Mouse (Mus musculus) heart, adult 2 months (tissue): ENCODE data around the gene Mad1l1. TPM values are rescaled to one million over a fixed set of nuclear protein-coding genes. Genes with fewer than 3 reads are reported as not detected.

ENCODE experiments used
- DNase-seq, 2 experiments: peaks; one replicate each; pipeline ENCODE4 v3.0.0; 2021
- H3K27ac ChIP-seq: fragments of 200-600 bp; 2 replicates; pipeline ENCODE4 v1.8.1; 2022
- H3K27me3 ChIP-seq: fragments of 200-500 bp; 2 replicates; pipeline ENCODE4 v1.6.1; 2012; ENCODE audit warnings: mild to moderate bottlenecking, low read length, inconsistent platforms, mixed read lengths; ENCODE audit not compliant: control insufficient read depth, insufficient read depth
- H3K36me3 ChIP-seq: fragments of 200-500 bp; 2 replicates; pipeline ENCODE4 v1.6.1; 2012; ENCODE audit warnings: low read length, inconsistent platforms; ENCODE audit not compliant: control insufficient read depth, insufficient read depth
- H3K4me1 ChIP-seq: fragments of 200-500 bp; 2 replicates; pipeline ENCODE4 v1.6.1; 2011; ENCODE audit warnings: low read length; ENCODE audit not compliant: control insufficient read depth, insufficient read depth
- H3K4me3 ChIP-seq: fragments of 200-600 bp; 2 replicates; pipeline ENCODE4 v1.8.1; 2022
- H3K79me2 ChIP-seq: fragments of 200-500 bp; replicated peaks from 2 replicates; pipeline ENCODE4 v1.6.1; 2012; ENCODE audit warnings: mild to moderate bottlenecking, inconsistent platforms, low read length, moderate library complexity, mixed read lengths; ENCODE audit not compliant: control insufficient read depth, insufficient read depth
- H3K9ac ChIP-seq: fragments of 200-500 bp; 2 replicates; pipeline ENCODE4 v1.6.1; 2012; ENCODE audit warnings: low read depth, mild to moderate bottlenecking, control low read depth, inconsistent platforms, low read length, mixed read lengths
- CTCF ChIP-seq: fragments of 200-600 bp; IDR thresholded peaks from 2 replicates; pipeline ENCODE4 v1.8.1; 2022; ENCODE audit warnings: antibody characterized with exemption, mild to moderate bottlenecking, moderate library complexity
- EP300 ChIP-seq: fragments of 200-500 bp; IDR thresholded peaks from 2 replicates; pipeline ENCODE4 v1.6.1; 2011; ENCODE audit warnings: low read depth, low read length, control low read depth; ENCODE audit not compliant: insufficient read depth
- POLR2A ChIP-seq: fragments of 200-500 bp; IDR thresholded peaks from 2 replicates; pipeline ENCODE4 v1.6.1; 2011; ENCODE audit warnings: mild to moderate bottlenecking, low read depth, low read length, control low read depth; ENCODE audit not compliant: insufficient read depth
- WGBS: fragments of 180-500 bp; shearing (Covaris S2); methylation state at CpG from one replicate; pipeline ENCODE4 v1.1.7; 2018; 5-methylcytosine and 5-hydroxymethylcytosine counted together
- intact Hi-C: fragments of 180-260 bp; cut with DNase I; formaldehyde crosslinking; loops from one replicate; pipeline ENCODE4 v1.15.1; 2025
- polyA plus RNA-seq: library from polyadenylated mRNA; depleted of rRNA; stranded (reverse); fragments of >200 nt; gene quantifications from 2 replicates; pipeline ENCODE4 v1.2.3, GENCODE M21; 2012
- total RNA-seq, 2 experiments: library from RNA; stranded (reverse); gene quantifications; 2 replicates each; pipeline ENCODE4 v1.2.3; 2021

Gene Mad1l1
- total and polyA plus RNA-seq, 3 experiments = 9.4 to 12.2 (median 10.1) TPM

DNA sequence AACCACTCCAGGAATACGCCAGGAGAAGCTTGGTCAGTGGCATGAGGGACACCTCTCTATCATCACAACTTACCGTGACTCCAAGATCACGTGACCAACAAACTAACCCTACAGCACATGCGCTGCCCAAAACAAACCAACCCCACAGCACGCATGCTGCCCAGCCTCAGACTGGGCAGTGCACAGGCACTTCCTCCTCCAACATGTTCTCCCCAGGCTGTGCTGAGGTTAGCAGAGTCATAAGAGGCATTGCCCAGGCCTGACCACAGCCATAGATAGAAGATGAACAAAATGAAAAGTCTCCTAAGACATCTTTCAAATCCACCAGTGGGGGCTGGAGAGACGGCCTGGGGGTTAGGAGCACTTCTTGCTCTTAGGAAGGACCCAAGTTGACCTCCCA is 135.6 kb downstream of the Mad1l1 start:
- WGBS = 87% methylated on average over 6 of the region's 6 CpGs
- no peaks in the 10 kb centered on the region for H3K79me2 ChIP-seq
- intact Hi-C loops = no loop called here

DNA sequence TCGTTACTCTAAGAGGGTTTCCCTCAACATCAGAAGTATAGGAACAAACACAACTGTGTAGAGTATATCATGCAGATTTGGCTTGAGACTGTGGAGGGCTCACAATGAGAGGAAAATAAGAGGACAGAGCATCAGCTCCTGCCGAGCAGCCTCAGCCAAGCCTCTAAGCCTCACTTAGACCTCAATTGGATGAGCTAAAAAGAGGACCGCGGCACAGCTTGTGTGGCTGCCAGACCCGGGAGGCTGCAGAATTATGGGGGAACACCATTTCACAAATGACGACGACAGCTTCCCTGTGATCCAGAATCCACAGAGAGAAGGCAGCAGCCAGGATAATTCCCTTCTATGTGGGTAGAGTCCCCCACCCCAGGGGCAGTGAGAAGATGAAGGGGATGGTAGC is 138.0 kb downstream of the Mad1l1 start:
- peaks cover 3% of the 10 kb centered on the region; the same call in 1 of the 2 replicates for H3K4me1 ChIP-seq
- no peaks in the 10 kb centered on the region for H3K79me2 ChIP-seq
- no peaks in the 10 kb centered on the region for H3K36me3 ChIP-seq
- H3K4me3 ChIP-seq = no peak overlapping the region
- no peak overlapping the region for H3K27ac ChIP-seq
- WGBS = 81% methylated on average over 7 of the region's 7 CpGs
- H3K27me3 ChIP-seq = no peaks in the 10 kb centered on the region
- intact Hi-C loops = no loop called here
- TF ChIP-seq EP300 = no peak
- TF ChIP-seq CTCF = no peak
- TF ChIP-seq POLR2A = no peak
- H3K9ac ChIP-seq = no peak overlapping the region
- DNase-seq = no peak

More for the DNA sequence above, 135.6 kb downstream of the Mad1l1 start:
- Histone ChIP-seq H3K36me3 (no peaks in the 10 kb centered on the region), H3K27me3 (no peaks in the 10 kb centered on the region), H3K4me3 (no peak overlapping the region), H3K9ac (no peak overlapping the region), H3K27ac (no peak overlapping the region), H3K4me1 (no peaks in the 10 kb centered on the region)
- TF ChIP-seq CTCF (no peak), EP300 (no peak), POLR2A (no peak)
- no peak for DNase-seq

DNA sequence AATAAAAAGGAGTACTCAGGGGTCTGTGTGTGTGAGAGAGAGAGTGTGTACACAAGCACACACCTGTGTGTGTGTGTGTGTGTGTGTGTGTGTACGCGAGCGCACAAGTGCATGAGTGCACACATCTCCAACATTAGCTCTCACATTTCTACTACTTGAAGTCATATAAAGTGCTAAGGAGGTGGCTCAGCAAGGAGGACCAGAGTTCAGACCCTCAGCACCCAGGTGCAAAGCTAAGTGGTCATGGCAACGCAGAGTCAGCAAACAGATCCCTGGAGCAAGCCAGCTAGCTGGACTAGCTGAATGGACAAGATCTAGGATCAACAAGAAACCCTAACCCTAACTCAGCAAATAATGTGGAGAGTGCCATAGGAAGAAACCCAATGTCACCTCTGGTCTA is 139.0 kb downstream of the Mad1l1 start:
- 97% methylated on average over 4 of the region's 4 CpGs for WGBS
- intact Hi-C loops = no loop called here

DNA sequence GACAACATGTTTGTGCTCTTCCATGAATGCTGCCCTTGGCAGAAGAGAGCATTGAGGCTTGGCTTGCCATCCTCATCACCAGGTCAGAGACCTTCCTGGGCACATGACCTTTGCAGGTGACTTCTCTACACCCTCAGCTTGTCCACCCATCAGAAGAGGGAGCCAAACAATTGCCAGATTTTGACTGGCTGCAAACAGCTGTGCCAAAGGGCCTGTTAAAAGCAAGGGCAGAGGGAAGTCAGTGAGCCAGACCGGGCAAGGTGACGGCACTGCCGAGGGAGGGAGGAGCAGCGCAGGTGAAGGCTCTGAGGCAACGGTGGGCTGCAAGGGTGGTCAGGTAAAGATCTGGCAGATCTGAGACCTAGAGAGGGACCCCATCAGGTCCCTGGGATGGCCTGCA is 141.3 kb downstream of the Mad1l1 start:
- WGBS = 94% methylated on average over 5 of the region's 5 CpGs
- TF ChIP-seq CTCF = no peak
- TF ChIP-seq POLR2A = no peak
- no peak for TF ChIP-seq EP300
- no peaks in the 10 kb centered on the region for H3K79me2 ChIP-seq
- no peaks in the 10 kb centered on the region for H3K36me3 ChIP-seq
- no peak overlapping the region for H3K9ac ChIP-seq
- H3K27ac ChIP-seq = no peak overlapping the region
- peaks cover 5% of the 10 kb centered on the region for H3K4me1 ChIP-seq
- no peak overlapping the region for H3K4me3 ChIP-seq
- no peaks in the 10 kb centered on the region for H3K27me3 ChIP-seq
- DNase-seq = no peak
- intact Hi-C loops = no loop called here

More for the DNA sequence above, 139.0 kb downstream of the Mad1l1 start:
- no peak overlapping the region for H3K27ac ChIP-seq
- no peaks in the 10 kb centered on the region for H3K36me3 ChIP-seq
- H3K79me2 ChIP-seq = no peaks in the 10 kb centered on the region
- H3K27me3 ChIP-seq = no peaks in the 10 kb centered on the region
- no peak for DNase-seq
- TF ChIP-seq EP300 = no peak
- no peak for TF ChIP-seq CTCF
- no peak for TF ChIP-seq POLR2A
- H3K4me3 ChIP-seq = no peak overlapping the region
- H3K4me1 ChIP-seq = peaks cover 5% of the 10 kb centered on the region
- H3K9ac ChIP-seq = no peak overlapping the region

DNA sequence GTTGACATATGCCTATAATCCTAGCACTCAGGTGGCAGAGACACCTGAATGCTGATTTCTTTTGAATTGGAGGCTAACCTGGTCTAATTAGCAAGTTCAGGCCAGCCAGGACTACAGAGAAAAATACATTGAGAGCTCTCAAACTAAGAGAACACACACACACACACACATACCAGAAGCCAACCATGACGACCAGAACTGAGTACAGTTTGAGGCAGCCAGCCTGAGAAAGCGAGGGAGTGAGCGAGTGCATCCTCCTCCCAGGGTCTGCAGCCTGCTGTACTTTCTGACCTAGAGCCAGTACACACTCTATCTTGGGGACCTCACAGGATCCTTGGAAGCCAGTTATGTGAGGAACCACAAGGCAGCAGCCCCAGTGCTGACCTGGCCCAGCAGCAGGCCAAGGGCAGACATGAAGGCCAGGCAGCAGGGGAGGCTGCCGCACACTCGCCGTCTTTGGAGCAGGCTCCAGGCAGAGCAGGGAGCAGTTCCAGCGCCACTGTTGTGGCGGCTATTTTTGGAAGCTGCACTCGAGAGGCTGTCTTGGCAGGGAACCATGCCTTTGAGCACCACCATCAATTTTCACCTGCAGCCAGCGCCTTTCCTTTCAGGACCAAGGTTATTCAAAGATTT is 143.2 kb downstream of the Mad1l1 start:
- Histone ChIP-seq H3K27me3 (no peaks in the 10 kb centered on the region), H3K79me2 (no peaks in the 10 kb centered on the region), H3K36me3 (no peaks in the 10 kb centered on the region), H3K4me1 (peaks cover 5% of the 10 kb centered on the region), H3K4me3 (no peak overlapping the region), H3K9ac (no peak overlapping the region), H3K27ac (peak overlapping the region; percentile 61)
- TF ChIP-seq CTCF (peak; percentile 41), EP300 (no peak)
- WGBS = 43% methylated on average over 10 of the region's 10 CpGs
- intact Hi-C loops = no loop called here
- DNase-seq = peak; percentile 58 to 77

DNA sequence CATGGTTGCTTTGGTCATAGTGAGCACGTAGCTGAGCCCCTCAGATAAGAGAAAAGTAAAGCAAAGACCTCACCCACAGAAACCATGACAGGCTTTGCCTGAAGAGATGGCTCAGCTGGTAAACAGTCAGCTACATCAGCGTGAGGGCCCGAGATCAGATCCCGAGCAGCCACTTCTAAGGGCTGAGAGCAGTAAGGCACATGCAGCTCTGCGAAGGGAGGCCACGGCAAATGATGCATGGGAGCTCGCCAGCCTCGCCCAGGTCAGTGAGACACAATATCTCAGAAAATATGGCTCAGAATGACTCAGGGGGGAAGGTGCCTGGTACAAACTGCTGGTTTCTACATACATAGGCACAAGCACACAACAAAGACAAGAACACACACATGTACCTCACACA is 143.8 kb downstream of the Mad1l1 start:
- Histone ChIP-seq H3K4me1 (peaks cover 5% of the 10 kb centered on the region), H3K4me3 (no peak overlapping the region), H3K36me3 (no peaks in the 10 kb centered on the region), H3K9ac (no peak overlapping the region), H3K27me3 (no peaks in the 10 kb centered on the region), H3K27ac (no peak overlapping the region), H3K79me2 (no peaks in the 10 kb centered on the region)
- DNase-seq = no peak
- intact Hi-C loops = no loop called here
- TF ChIP-seq CTCF (no peak), POLR2A (no peak), EP300 (no peak)
- WGBS = 93% methylated on average over 8 of the region's 8 CpGs
